Mouse (Mus musculus) lung, postnatal 0 days (tissue): ENCODE data around the gene Nkx6-2. TPM values are rescaled to one million over a fixed set of nuclear protein-coding genes. Genes with fewer than 3 reads are reported as not detected.

Experiments used
- ATAC-seq: fragments of 200-750 bp; cut with Nextera tagmentation; 2 replicates; pipeline ENCODE4 v1.8.0; 2017; ENCODE audit warnings: moderate library complexity
- DNase-seq: peaks from one replicate; pipeline ENCODE4 v3.0.0-alpha.2; 2016; ENCODE audit warnings: low spot score
- H3K27ac ChIP-seq: fragments of 300-500 bp; sonication (generic); 2 replicates; pipeline ENCODE4 v1.5.1; 2014; ENCODE audit warnings: antibody characterized with exemption, mild to moderate bottlenecking, low read length, mixed read lengths
- H3K27me3 ChIP-seq: fragments of 300-500 bp; sonication (generic); replicated peaks from 2 replicates; pipeline ENCODE4 v1.6.1; 2014; ENCODE audit warnings: low read length, mixed read lengths; ENCODE audit not compliant: insufficient read depth
- H3K36me3 ChIP-seq: fragments of 300-500 bp; sonication (generic); 2 replicates; pipeline ENCODE4 v1.6.1; 2014; ENCODE audit warnings: low read length, mixed read lengths; ENCODE audit not compliant: insufficient read depth
- H3K4me1 ChIP-seq: fragments of 300-500 bp; sonication (generic); 2 replicates; pipeline ENCODE4 v1.6.1; 2014; ENCODE audit warnings: antibody characterized with exemption, low read depth, low read length, mixed read lengths; ENCODE audit not compliant: insufficient read depth
- H3K4me2 ChIP-seq: fragments of 300-500 bp; sonication (generic); replicated peaks from 2 replicates; pipeline ENCODE4 v1.6.1; 2014; ENCODE audit warnings: low read depth, mild to moderate bottlenecking, low read length, moderate library complexity, mixed read lengths
- H3K4me3 ChIP-seq: fragments of 300-500 bp; sonication (generic); 2 replicates; pipeline ENCODE4 v1.5.1; 2014; ENCODE audit warnings: low read depth, low read length
- H3K9ac ChIP-seq: fragments of 300-500 bp; sonication (generic); replicated peaks from 2 replicates; pipeline ENCODE4 v1.6.1; 2014; ENCODE audit warnings: low read depth, mild to moderate bottlenecking
- H3K9me3 ChIP-seq: fragments of 300-500 bp; sonication (generic); 2 replicates; pipeline ENCODE4 v1.6.1; 2016; ENCODE audit warnings: low read length, mixed read lengths
- CTCF ChIP-seq: IDR thresholded peaks from 2 replicates; pipeline ENCODE4 v1.5.1; 2016; ENCODE audit warnings: antibody characterized with exemption, mild to moderate bottlenecking
- EP300 ChIP-seq: IDR thresholded peaks from 2 replicates; pipeline ENCODE4 v1.6.1; 2016; ENCODE audit warnings: antibody characterized with exemption, mild to moderate bottlenecking, control low read depth
- WGBS: fragments of 180-500 bp; shearing (Covaris S2); extraction: QIAGEN DNeasy Blood & Tissue Kit; methylation state at CpG from one replicate; pipeline ENCODE4 v1.1.7; 2014; 5-methylcytosine and 5-hydroxymethylcytosine counted together
- polyA plus RNA-seq: library from polyadenylated mRNA; unstranded; fragments of >200 nt; fragmentation: Nextera tagmentation; extraction: Ambion mirVana; gene quantifications from 2 replicates; pipeline ENCODE4 v1.2.1, GENCODE M21; 2015

Nkx6-2 gene
- polyA plus RNA-seq, 1 experiment from 2014 or later = 0.10 TPM

- H3K4me2 ChIP-seq = no peak overlapping the region; the same call in 1 of the 2 replicates
- DNase-seq (no peak), ATAC-seq (no peak)
- peaks cover 13% of the 10 kb centered on the region for H3K36me3 ChIP-seq
- H3K4me3 ChIP-seq = no peak overlapping the region
- H3K9ac ChIP-seq = no peak overlapping the region
- no peak overlapping the region for H3K27ac ChIP-seq
- peaks cover 79% of the 10 kb centered on the region for H3K27me3 ChIP-seq
- peaks cover 17% of the 10 kb centered on the region for H3K4me1 ChIP-seq
- TF ChIP-seq CTCF = no peak
- TF ChIP-seq EP300 = no peak
- WGBS = 20% methylated on average over 17 of the region's 17 CpGs
- no peaks in the 10 kb centered on the region for H3K9me3 ChIP-seq
Observed at GRCm38 (mm10) chr7:139583094-139583737, 619 bp upstream of the Nkx6-2 start.

- ATAC-seq (peak; percentile 15; the same call in 1 of the 2 replicates), DNase-seq (no peak)
- 1% methylated on average over 70 of the region's 82 CpGs for WGBS
- no peaks in the 10 kb centered on the region for H3K9me3 ChIP-seq
- no peak overlapping the region for H3K9ac ChIP-seq
- H3K4me1 ChIP-seq = peaks cover 17% of the 10 kb centered on the region
- H3K36me3 ChIP-seq = peaks cover 17% of the 10 kb centered on the region
- H3K27ac ChIP-seq = no peak overlapping the region
- H3K4me2 ChIP-seq = peak overlapping the region; percentile 51
- H3K27me3 ChIP-seq = peaks cover 78% of the 10 kb centered on the region
- H3K4me3 ChIP-seq = peak overlapping the region; percentile 33
- no peak for TF ChIP-seq EP300
Observed at GRCm38 (mm10) chr7:139581801-139582571, 611 bp downstream of the Nkx6-2 start.

GRCm38 (mm10) chr7:139580851-139581775 lies 1.5 kb downstream of the Nkx6-2 start:
- H3K27me3 ChIP-seq = peaks cover 69% of the 10 kb centered on the region
- peak overlapping the region; percentile 51 for H3K4me2 ChIP-seq
- H3K36me3 ChIP-seq = peaks cover 17% of the 10 kb centered on the region
- no peak overlapping the region for H3K27ac ChIP-seq
- no peak overlapping the region for H3K9ac ChIP-seq
- TF ChIP-seq CTCF = no peak
- TF ChIP-seq EP300 = no peak
- no peak for DNase-seq
- ATAC-seq = no peak
- no peaks in the 10 kb centered on the region for H3K9me3 ChIP-seq
- H3K4me3 ChIP-seq = peak overlapping the region; percentile 33
- 5% methylated on average over 77 of the region's 78 CpGs for WGBS
- peaks cover 17% of the 10 kb centered on the region for H3K4me1 ChIP-seq

GRCm38 (mm10) chr7:139579261-139579905 lies 3.2 kb downstream of the Nkx6-2 start:
- Histone ChIP-seq H3K27me3 (peaks cover 54% of the 10 kb centered on the region), H3K4me2 (no peak overlapping the region), H3K36me3 (peaks cover 27% of the 10 kb centered on the region), H3K9me3 (no peaks in the 10 kb centered on the region), H3K9ac (no peak overlapping the region), H3K4me3 (no peak overlapping the region), H3K4me1 (peaks cover 17% of the 10 kb centered on the region), H3K27ac (no peak overlapping the region)
- ATAC-seq (no peak), DNase-seq (no peak)
- WGBS = 88% methylated on average over 21 of the region's 21 CpGs
- no peak for TF ChIP-seq EP300
- no peak for TF ChIP-seq CTCF

- DNase-seq (no peak), ATAC-seq (no peak)
- 0 out of 2 replicates have a peak, but pooled peaks cover 5% of the 10 kb centered on the region for H3K4me1 ChIP-seq
- peaks cover 33% of the 10 kb centered on the region for H3K36me3 ChIP-seq
- H3K9ac ChIP-seq = no peak overlapping the region
- H3K27ac ChIP-seq = no peak overlapping the region
- peaks cover 25% of the 10 kb centered on the region for H3K27me3 ChIP-seq
- H3K9me3 ChIP-seq = no peaks in the 10 kb centered on the region
- no peak for TF ChIP-seq CTCF
- H3K4me3 ChIP-seq = no peak overlapping the region
- WGBS = 87% methylated on average over 16 of the region's 16 CpGs
- no peak overlapping the region for H3K4me2 ChIP-seq
Observed at GRCm38 (mm10) chr7:139576064-139576686, 6.4 kb downstream of the Nkx6-2 start.
